Mouse (Mus musculus) bone marrow, adult 2 months (tissue): ENCODE measurements around the gene Ankrd39. TPM values are rescaled to one million over a fixed set of nuclear protein-coding genes. Genes with fewer than 3 reads are reported as not detected.
A peak's percentile ranks its signal among the peaks of the same experiment; 100 is the strongest.

Source experiments
- H3K27ac ChIP-seq: fragments of 200-500 bp; 2 replicates; pipeline ENCODE4 v1.5.1; 2012; ENCODE audit warnings: low read depth, mild to moderate bottlenecking, control low read depth, inconsistent platforms, low read length; ENCODE audit not compliant: control insufficient read depth, poor library complexity, insufficient read depth
- H3K4me1 ChIP-seq: fragments of 200-500 bp; 2 replicates; pipeline ENCODE4 v1.6.1; 2011; ENCODE audit warnings: low read length; ENCODE audit not compliant: control insufficient read depth, insufficient read depth
- H3K4me3 ChIP-seq: fragments of 200-500 bp; replicated peaks from 2 replicates; pipeline ENCODE3; 2011; ENCODE audit warnings: mild to moderate bottlenecking, low read depth, low read length, control low read depth; ENCODE audit not compliant: control insufficient read depth
- CTCF ChIP-seq: fragments of 200-500 bp; IDR thresholded peaks from 2 replicates; pipeline ENCODE4 v1.5.1; 2011; ENCODE audit warnings: low read length, control low read depth; ENCODE audit not compliant: control insufficient read depth, insufficient read depth
- POLR2A ChIP-seq: fragments of 200-500 bp; IDR thresholded peaks from 2 replicates; pipeline ENCODE4 v1.6.1; 2011; ENCODE audit warnings: low read depth, mild to moderate bottlenecking, control low read depth, low read length, borderline replicate concordance; ENCODE audit not compliant: control insufficient read depth
- WGBS: fragments of 180-500 bp; shearing (Covaris S2); methylation state at CpG from one replicate; pipeline ENCODE4 v1.1.7; 2018; 5-methylcytosine and 5-hydroxymethylcytosine counted together
- polyA plus RNA-seq: library from polyadenylated mRNA; stranded (reverse); fragments of >200 nt; gene quantifications from 2 replicates; pipeline ENCODE4 v1.2.4, GENCODE M21; 2011; ENCODE audit warnings: low replicate concordance; ENCODE audit not compliant: missing spikeins, insufficient read depth, insufficient read length

Ankrd39 gene
- polyA plus RNA-seq, 1 experiment: 3.5 TPM

DNA sequence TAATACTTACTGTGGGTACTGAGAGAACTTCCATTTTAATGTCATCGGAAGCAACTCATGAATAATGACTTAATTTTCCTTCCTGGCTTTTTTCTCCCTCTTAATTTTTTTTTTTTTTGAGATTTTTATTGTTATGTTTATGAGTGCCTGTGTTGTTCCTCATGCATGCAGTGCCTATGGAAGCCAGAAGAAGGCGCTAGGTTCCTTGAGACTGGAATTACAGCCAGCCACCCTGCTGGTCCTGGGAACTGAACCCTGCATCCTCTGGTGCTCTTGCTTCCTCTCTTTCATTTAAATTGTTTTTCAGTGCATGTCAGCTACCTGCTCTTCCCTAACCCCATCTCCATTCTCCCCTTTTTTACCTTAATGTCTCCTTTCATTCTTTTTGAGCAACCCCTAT, 33.5 kb downstream of the Ankrd39 start:
- Histone ChIP-seq H3K4me1 (peaks cover 2% of the 10 kb centered on the region), H3K27ac (no peak overlapping the region), H3K4me3 (no peak overlapping the region)
- 76% methylated on average over 2 of the region's 2 CpGs for WGBS
- TF ChIP-seq POLR2A: no peak
- TF ChIP-seq CTCF: peak; percentile 48

DNA sequence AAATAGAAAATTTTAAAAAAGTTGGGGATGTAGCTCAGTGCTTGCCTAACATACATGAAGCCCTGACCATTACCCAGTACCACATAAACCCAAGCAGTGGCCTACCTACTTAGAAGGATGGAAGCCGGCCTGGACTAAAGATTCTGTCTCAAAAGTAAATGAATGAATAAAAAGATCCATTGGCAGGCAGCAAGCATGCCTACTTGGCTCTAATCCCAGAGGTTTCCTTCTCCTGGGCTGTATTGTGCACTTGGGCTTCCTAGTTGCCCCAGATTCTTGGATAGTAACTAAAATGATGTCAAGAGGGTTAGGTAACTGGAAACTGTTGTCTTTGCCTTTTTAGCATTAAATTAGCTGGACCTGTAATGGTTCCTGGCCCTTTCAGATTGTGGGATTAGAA, 33.9 kb downstream of the Ankrd39 start:
- Histone ChIP-seq H3K27ac (no peak overlapping the region), H3K4me3 (no peak overlapping the region), H3K4me1 (peaks cover 2% of the 10 kb centered on the region)
- 49% methylated on average over 1 of the region's 1 CpGs for WGBS
- TF ChIP-seq CTCF: no peak
- TF ChIP-seq POLR2A: no peak

DNA sequence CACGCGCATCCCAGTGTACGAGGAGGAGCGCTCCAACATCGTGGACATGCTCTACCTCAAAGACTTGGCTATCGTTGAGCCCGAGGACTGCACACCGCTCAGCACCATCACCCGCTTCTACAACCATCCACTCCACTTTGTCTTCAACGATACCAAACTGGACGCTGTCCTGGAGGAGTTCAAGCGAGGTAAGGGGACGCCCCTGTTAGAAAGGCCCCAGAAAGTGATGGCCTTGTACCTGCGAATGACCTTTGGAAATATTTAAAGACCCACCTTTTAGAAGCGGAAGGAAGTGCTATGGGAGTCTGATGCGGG, 34.3 kb downstream of the Ankrd39 start:
- TF ChIP-seq CTCF: no peak
- TF ChIP-seq POLR2A: no peak
- Histone ChIP-seq H3K4me1 (peaks cover 3% of the 10 kb centered on the region), H3K4me3 (peak overlapping the region; percentile 86), H3K27ac (no peak overlapping the region)
- 5% methylated on average over 16 of the region's 16 CpGs for WGBS

DNA sequence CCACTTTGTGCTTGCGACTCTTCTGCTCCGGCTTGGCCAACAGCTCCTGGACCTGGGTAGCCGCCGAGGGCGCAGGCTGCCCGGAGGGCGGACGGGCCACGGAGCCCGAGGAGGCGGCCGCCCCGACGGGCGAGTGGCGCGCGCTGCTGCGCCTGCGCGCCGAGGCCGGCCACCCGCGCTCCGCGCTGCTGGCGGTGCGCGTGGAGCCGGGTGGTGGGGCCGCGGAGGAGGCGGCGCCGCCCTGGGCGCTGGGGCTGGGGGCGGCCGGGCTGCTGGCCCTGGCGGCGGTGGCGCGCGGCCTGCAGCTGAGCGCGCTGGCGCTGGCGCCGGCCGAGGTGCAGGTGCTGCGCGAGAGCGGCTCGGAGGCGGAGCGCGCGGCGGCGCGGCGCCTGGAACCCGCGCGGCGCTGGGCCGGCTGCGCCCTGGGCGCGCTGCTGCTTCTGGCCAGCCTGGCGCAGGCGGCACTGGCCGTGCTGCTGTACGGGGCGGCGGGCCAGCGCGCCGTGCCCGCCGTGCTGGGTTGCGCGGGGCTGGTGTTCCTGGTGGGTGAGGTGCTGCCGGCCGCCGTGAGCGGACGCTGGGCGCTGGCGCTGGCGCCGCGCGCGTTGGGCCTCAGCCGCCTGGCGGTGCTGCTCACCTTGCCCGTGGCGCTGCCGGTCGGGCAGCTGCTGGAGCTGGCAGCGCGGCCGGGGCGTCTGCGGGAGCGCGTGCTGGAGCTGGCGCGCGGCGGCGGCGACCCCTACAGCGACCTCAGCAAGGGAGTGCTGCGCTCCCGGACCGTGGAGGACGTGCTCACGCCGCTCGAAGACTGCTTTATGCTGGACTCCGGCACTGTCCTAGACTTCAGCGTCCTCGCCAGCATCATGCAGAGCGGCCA, 34.9 kb downstream of the Ankrd39 start:
- Histone ChIP-seq H3K4me1 (peaks cover 7% of the 10 kb centered on the region), H3K27ac (peak overlapping the region; percentile 95), H3K4me3 (peak overlapping the region; percentile 86)
- no peak for TF ChIP-seq CTCF
- TF ChIP-seq POLR2A: no peak
- 9% methylated on average over 126 of the region's 126 CpGs for WGBS

DNA sequence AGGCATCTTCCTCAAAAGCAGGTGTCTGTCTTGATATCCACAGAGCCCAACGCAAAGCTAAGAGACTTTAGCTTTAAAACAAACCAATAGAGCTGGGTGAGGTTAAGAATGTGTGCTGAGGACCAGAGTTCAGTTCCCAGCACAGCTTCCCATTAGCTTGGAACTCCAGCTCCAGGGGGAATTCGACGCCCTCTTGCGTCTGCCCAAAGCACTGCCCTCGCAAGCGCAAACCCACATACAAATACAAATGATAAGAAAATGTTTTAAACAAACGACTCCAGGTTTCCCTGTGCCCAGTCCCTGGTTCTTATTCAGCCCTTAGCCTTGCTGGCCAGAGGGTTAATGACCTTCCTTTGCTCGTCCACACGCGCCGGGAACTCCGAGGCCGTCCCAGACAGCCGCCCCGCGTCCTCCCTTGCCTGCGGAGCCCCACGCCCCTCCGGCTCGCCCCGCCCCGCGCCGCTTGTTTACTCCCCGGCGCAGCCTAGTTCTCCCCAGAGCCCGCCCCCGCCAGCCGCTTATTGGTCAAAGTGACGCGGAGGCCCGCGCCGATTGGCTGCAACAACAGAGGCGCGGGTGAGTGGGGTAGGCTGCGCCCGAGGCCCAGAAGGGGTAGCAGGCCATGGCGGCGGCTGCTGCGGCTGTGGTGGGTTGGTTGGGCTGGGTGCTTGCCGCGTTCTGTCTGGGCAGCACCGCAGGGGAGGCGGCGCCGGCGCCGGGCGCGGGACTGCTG, 35.8 kb downstream of the Ankrd39 start, which contains the start of gene Cnnm3:
Cnnm3 (plus strand) TSS at position 579 of the 733 bp plus-strand sequence.
- TF ChIP-seq POLR2A (peak; percentile 77; the same call in 1 of the 2 replicates), CTCF (peak; percentile 51)
- peak within 1 kb of the TSS; percentile 95 for H3K27ac ChIP-seq
- H3K4me3 ChIP-seq: peak within 1 kb of the TSS; percentile 86
- H3K4me1 ChIP-seq: peaks cover 7% of the 10 kb centered on the region
- WGBS: 2% methylated on average over 51 of the region's 51 CpGs

DNA sequence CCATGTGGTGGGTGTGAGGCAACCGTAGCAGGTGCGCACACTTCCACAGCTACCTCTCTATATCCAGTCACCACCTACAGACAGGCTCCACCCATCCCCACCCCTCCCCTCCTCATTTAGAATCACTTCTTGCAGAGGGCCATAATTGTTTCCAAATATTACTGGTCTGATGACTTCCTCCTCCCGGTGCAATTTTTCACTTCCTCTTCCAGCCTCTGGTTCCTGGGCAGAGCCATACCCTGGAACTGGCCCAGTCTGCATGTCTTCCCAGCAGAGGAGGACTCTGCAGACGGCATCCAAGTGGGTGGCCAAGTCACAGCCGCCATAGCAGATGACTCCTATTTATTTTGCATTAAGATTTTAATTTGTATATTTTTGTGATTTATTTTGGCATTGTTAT, 39.0 kb downstream of the Ankrd39 start:
- H3K4me3 ChIP-seq: no peak overlapping the region
- no peak overlapping the region for H3K27ac ChIP-seq
- H3K4me1 ChIP-seq: peaks cover 7% of the 10 kb centered on the region; the same call in 1 of the 2 replicates
- TF ChIP-seq CTCF (no peak), POLR2A (no peak)
- 26% methylated on average over 5 of the region's 5 CpGs for WGBS

DNA sequence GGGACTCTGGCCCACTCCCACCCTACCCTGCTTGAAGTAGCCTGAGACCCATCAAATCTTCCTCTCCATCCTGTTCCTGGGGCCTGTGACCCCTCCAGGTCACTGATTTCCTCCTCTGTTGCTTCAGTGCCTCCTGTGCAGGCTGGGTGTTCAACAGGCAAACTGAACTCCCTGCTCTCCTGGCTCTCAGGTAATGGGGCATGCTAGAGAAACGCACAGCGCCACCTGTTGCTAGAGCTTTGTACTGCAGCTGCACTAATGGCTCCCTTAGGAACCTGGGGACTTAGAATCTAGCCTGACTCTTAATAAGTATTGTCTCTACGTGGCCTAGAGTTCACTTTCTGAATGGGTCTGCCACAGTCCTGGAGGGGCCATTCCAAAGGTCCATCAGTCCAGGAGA, 46.0 kb downstream of the Ankrd39 start:
- H3K4me3 ChIP-seq: no peak overlapping the region

DNA sequence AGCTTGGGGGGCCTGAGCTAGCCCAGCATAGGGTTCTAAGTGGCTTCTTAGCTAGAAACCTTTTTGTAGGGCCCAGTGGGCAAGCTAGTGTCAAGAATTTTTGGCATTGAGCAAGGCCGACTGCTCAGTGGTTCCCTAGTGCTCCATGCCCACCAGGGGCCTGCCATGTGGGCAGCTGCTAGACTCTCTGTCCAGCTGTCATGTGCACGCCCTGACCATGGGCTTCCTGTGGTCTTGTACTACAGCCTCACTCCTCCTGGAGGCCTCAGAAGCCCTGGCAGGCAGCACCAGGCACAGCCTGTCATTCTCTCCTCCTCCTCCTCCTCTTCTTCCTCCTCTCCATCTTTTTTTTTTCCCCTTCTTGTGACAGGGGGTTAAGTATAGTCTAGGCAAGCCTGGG, 49.9 kb downstream of the Ankrd39 start:
- TF ChIP-seq POLR2A: no peak
- TF ChIP-seq CTCF: no peak
- WGBS: 81% methylated on average over 2 of the region's 2 CpGs
- Histone ChIP-seq H3K4me3 (no peak overlapping the region), H3K4me1 (no peaks in the 10 kb centered on the region), H3K27ac (no peak overlapping the region)

More for the DNA sequence above, 46.0 kb downstream of the Ankrd39 start:
- TF ChIP-seq POLR2A (no peak), CTCF (peak; percentile 97)
- Histone ChIP-seq H3K27ac (no peak overlapping the region), H3K4me1 (no peaks in the 10 kb centered on the region)
- WGBS: 3% methylated on average over 3 of the region's 3 CpGs
